Mouse (Mus musculus) telencephalon, adult 2 months (tissue): ENCODE data around the gene Siae.
A peak's percentile ranks its signal among the peaks of the same experiment; 100 is the strongest.

Experiments
- DNase-seq: peaks from one replicate; pipeline ENCODE4 v3.0.0-alpha.2; 2011; ENCODE audit warnings: low read depth, low spot score

Gene Siae

GRCm38 (mm10) chr9:37625129-37625528 is 69.6 kb downstream of the Siae start:
- no peak for DNase-seq

DNA sequence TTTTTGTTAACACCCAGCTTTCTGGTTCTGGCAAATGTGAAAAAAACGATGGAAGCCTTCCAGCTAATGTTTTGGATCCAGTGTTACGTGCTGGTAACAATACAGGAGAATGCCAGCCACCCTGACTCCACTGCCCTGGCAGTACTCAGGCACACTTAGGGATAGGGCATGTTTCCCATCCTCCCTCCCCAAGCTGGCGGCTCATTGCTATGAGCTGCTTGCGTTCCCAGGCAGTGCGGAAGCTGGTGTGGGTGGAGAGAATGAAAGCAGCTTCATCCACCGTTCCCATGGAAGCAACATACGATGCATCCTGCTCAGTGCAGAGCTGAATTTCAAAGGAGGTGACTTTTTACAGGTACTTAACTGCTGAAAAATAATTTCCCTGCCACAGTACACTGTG is 70.1 kb downstream of the Siae start:
- DNase-seq, result peak; percentile 94

DNA sequence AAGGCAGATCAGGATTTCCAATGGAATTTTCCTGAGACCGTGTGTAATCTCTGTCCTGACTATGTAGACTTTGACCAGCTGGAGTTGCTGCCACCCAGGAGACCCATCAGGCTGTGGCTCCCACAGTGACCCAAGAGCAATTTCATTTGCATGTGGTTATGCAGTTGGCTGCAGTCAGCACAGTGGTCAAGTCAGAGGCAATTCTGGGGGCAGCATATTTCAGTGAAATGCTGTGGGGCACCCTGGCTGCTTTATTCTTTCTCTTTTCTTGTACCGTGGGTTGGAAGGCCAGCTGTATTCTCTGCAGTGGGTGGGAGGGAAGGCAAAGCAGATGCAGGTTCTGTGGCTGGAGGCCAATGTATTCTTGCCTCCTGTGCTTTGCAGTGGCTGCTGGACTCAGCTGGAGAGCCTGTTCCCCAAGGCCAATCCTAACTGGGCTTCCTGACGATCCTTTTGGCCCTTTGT is 70.6 kb downstream of the Siae start:
- no peak for DNase-seq

DNA sequence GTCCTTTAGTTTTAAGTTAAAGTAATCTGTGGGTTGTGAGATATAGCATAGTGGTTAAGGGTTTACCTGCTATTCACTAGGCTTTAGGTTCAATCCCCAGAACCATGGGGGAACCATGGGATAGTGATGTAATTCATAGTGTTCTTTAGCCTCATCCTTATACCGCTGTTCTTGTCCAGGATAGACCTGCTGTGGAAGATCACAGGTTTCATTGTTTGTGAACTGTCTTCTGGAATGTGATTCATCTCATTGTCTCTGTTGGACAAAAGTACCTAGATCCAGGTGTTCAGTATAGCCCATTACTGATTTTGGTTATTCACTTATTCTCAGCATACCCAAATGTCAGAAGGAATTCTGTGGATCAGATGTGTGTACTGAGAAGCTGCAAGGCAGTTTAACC is 71.8 kb downstream of the Siae start:
- DNase-seq, result no peak

DNA sequence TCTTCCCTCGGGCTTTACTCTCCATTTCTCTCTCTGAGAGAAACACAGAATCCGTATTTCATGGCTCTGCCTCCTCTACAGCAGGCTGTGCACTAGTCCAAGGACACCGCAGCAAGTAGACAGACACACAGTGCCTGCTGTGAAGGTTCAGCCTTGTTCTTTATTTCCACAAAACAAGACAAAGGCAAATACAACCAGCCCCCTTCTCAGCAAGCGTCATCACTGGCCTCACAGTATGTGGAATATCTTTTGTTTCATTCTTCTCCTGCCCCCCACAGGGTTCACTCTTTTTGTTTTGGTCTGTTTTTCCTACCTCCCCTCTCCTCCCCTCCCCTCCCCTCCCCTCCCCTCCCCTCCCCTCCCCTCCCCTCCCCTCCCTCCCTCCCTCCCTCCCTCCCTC is 73.1 kb downstream of the Siae start:
- no peak for DNase-seq

DNA sequence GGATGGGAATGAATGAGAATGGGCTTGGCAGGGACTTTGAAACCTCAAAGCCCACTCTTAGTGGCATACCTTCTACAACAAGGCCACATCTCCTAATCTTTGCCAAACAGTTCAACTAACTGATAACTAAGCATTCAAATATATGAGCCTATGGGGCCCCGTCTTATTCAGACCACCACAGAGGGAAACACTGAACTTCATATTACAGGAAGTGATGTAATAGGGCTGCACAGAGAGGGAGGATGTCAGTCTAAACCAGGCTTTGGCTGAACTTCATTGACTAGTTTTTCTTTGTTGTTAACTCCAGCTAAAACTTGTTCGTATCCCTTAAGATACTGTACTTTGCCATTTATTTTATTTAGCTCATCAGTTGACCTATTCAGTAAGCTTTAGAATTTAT is 74.4 kb downstream of the Siae start:
- DNase-seq, result no peak

- DNase-seq, result no peak
Measured at GRCm38 (mm10) chr9:37632305-37632704, 76.8 kb downstream of the Siae start.

DNA sequence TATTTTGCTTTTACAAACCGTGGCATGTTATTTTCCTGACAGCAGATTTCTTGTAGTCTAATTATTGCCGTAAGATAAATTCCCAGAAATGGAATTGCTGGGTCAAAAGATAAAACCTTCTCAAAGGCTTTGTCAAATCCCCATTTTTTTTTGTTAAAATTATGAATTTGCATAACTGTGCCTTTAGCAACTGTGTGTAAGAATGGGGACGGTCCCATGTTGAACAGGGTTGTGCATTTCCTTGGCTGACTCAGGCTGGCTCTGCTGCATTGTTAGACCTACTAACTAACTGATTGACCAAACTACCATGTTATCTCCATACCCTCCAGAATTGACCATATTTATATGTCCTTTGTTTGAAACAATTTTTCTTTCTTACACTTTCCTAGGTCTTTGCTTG is 78.8 kb downstream of the Siae start:
- no peak for DNase-seq

- DNase-seq, result no peak
Measured at GRCm38 (mm10) chr9:37636335-37636734, 80.8 kb downstream of the Siae start.

DNA sequence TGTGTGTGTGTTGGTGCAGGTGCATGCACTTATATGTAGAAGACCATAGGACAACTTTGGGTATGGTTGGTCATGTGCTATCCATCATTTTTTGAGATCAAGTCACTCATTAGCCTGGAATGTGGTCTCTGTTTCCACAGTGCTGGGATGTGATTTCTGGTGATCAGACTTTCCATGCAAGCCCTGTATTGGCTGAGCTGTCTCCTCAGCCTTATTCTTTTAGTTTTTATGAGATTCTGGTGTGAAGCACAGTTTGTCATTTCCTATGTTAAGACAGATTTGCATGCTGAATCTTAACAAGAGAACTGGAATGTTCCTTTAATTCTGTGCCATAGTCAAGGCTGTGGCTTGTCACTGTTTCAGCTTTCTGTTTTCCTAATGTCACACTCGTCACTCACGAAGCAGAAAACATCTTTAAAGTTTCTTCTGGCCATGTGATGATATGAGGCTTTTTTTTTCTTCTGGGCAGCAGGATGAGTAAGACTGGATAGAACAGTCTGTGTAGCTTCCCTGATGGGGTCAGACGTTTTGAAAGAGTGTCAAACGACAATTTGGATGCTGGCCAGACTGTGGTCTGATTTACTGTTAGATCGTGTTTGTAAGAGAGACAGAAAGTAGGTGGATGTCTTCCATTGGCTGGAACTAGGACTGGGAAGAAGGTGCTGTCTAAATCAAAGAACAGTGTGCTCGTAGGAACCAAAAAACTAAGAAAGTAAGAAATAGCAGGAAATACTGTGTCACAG is 81.5 kb downstream of the Siae start:
- DNase-seq, result no peak

GRCm38 (mm10) chr9:37638721-37639120 is 83.2 kb downstream of the Siae start:
- DNase-seq, result no peak

DNA sequence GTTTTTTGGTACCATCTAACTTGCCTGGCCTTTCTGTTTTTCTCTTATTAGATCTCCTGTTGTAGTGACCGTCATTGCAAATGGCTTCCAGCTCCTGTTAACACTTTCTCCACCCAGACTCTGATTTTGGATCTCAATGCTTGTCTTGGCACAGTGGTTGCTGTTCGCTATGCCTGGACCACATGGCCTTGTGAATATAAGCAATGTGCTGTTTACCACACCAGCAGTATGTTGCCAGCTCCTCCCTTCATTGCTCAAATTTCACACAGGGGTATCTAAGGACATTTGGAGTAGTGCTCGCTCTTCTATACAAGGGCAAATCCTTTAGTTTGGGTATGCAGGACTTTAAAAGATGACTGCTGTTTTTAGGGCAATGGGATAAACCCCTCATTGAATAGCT is 90.7 kb downstream of the Siae start:
- no peak for DNase-seq

DNA sequence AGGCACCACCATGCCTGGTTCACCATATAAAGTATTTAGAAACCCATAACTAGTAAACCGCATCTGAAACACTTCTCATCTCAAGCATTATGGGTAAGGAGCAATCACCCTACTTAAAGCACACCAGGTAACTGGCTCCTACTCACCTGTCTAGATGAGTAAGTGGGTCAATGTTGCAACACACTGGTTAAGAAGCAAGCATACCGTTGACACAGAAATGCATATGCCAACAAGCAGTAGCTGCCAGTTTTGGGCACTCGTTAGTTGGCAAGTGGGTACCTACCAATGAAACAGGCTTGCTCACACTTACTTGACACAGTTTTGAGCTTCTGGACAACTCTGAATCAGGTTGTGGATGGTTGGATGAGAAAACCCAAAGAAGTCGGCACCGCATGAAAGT is 95.1 kb downstream of the Siae start:
- no peak for DNase-seq

DNA sequence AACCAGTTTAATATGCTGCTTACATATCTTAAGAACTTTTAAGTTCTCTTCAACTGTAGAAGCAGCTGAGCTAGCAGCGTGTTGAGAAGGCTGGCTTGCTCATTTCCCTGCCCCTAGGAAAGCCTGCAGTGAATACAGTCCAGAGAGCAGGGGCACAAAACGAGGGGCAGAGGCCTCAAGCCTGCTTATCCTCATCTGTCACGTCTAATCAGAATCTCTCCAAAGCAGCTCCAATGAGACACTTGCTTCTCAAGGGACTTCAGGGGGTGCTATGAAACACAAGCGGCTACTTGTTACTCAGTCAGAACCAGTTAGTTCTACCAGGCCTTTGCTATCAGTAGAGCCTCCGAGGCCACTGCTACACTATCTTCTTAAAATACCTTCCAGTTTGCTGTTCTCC is 98.3 kb downstream of the Siae start:
- no peak for DNase-seq

GRCm38 (mm10) chr9:37655961-37656360 is 100.5 kb downstream of the Siae start:
- DNase-seq, result no peak

- DNase-seq, result no peak
Measured at GRCm38 (mm10) chr9:37656439-37656881, 101.0 kb downstream of the Siae start.

DNA sequence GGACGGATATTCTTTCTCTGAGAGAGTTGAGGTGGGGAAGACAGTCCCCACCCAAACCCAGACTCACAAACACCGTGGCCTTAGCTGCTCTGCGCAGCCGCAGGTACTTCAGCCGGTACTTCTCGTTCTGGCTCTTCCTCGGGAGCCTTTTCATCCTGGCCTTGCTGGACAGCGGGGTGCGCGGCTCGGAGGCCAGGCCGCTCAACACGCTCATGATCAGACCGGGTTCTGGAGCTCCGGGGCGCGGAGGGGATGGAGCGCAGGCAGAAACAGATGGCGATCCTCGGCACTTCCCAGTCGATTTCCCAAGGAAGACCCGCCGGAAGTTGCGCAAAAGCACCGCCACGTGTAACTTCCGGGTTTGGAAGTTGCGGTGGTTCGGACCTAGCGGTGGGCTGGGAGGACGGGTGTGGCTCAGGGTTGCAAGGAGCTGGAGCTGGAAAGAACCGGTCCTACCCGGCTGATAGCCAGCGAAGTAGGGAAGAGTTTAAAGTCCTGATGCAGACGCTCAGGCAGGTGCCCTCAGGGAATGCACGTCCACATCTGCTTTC is 101.5 kb downstream of the Siae start, which contains the start of gene Tbrg1:
Gene Tbrg1, minus strand, starts transcription at position 382 of the 551 bp plus-strand sequence.
- no peak for DNase-seq

- no peak for DNase-seq
Measured at GRCm38 (mm10) chr9:37659413-37659812, 103.9 kb downstream of the Siae start.

GRCm38 (mm10) chr9:37663210-37663609 is 107.7 kb downstream of the Siae start:
- no peak for DNase-seq

DNA sequence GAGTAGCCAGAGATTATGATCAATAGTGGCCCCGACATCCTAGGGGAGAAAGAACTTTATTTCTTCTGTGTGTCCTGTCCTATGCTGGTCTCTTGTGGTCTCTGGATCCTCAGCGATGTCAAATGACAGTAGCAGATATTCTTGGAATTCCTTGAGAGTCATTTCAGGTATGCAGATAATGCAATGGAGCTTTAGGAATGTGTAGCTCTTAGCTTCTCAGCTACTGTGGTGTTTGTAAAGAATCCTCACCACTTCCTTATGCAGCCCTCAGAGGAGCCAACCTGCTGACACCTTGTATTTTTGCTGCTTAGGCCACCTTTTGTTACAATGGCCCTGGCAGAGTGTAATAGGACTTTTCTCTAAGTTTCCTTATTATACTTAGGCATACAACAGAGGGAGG is 109.1 kb downstream of the Siae start:
- no peak for DNase-seq

DNA sequence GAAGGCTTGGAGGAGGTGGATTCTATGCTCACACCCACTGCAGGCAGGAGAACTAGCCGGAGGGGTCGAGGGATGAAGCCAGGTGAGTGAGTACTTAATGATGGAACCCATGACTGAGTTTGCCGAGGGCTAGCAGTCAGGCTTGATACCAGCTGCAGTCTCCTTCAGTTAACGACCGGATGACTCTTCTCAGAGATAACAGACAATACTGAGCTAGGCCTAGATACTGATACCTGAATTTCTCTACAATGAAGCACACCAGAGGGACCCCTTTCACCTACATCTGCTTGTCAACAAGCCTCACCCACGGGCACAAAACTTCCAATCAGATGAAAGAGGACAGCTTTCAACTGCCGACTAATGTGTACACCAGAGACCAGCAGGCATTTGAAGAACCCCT is 110.5 kb downstream of the Siae start:
- DNase-seq, result no peak

- DNase-seq, result no peak
Measured at GRCm38 (mm10) chr9:37669115-37669514, 113.6 kb downstream of the Siae start, which contains the start of gene Panx3. TSS of gene Panx3 (minus strand) at chr9:37669235.

- DNase-seq, result no peak
Measured at GRCm38 (mm10) chr9:37669678-37670077, 114.2 kb downstream of the Siae start.
